Mouse (Mus musculus) embryonic facial prominence, embryonic 10.5 days (tissue): ENCODE data around the gene Gngt2. TPM values are rescaled to one million over a fixed set of nuclear protein-coding genes. Genes with fewer than 3 reads are reported as not detected.

Experiments used
- DNase-seq: peaks from one replicate; pipeline ENCODE4 v3.0.0-alpha.2; 2017; ENCODE audit warnings: low spot score
- H3K27ac ChIP-seq: fragments of 300-500 bp; sonication (generic); replicated peaks from 2 replicates; pipeline ENCODE4 v1.5.1; 2016; ENCODE audit warnings: mild to moderate bottlenecking
- H3K27me3 ChIP-seq: fragments of 300-500 bp; sonication (generic); replicated peaks from 2 replicates; pipeline ENCODE4 v1.6.1; 2016; ENCODE audit warnings: low read depth, mild to moderate bottlenecking; ENCODE audit not compliant: poor library complexity, severe bottlenecking
- H3K36me3 ChIP-seq: fragments of 300-500 bp; sonication (generic); replicated peaks from 2 replicates; pipeline ENCODE4 v1.6.1; 2016; ENCODE audit warnings: mild to moderate bottlenecking, moderate library complexity
- H3K4me1 ChIP-seq: fragments of 300-500 bp; sonication (generic); 2 replicates; pipeline ENCODE4 v1.6.1; 2016
- H3K4me3 ChIP-seq: fragments of 300-500 bp; sonication (generic); 2 replicates; pipeline ENCODE4 v1.5.1; 2016; ENCODE audit warnings: mild to moderate bottlenecking, moderate library complexity
- H3K9me3 ChIP-seq: fragments of 300-500 bp; sonication (generic); 2 replicates; pipeline ENCODE4 v1.6.1; 2016; ENCODE audit warnings: mild to moderate bottlenecking
- WGBS: fragments of 180-500 bp; shearing (Covaris S2); methylation state at CpG from one replicate; pipeline ENCODE4 v1.1.7; 2016; 5-methylcytosine and 5-hydroxymethylcytosine counted together
- polyA plus RNA-seq: library from polyadenylated mRNA; unstranded; fragments of >200 nt; fragmentation: Nextera tagmentation; extraction: Ambion mirVana; gene quantifications from 2 replicates; pipeline ENCODE4 v1.2.1, GENCODE M21; 2016

Gngt2 gene
- polyA plus RNA-seq, 1 experiment from 2014 or later: 10.0 TPM

GRCm38 (mm10) chr11:95812224-95812623 lies 24.8 kb upstream of the Gngt2 start:
- H3K27me3 ChIP-seq: peaks cover 3% of the 10 kb centered on the region; the same call in 1 of the 2 replicates
- no peak overlapping the region for H3K4me3 ChIP-seq
- H3K4me1 ChIP-seq: peaks cover 11% of the 10 kb centered on the region
- no peaks in the 10 kb centered on the region for H3K36me3 ChIP-seq
- 73% methylated on average over 4 of the region's 4 CpGs for WGBS
- no peak overlapping the region for H3K27ac ChIP-seq
- H3K9me3 ChIP-seq: peaks cover 6% of the 10 kb centered on the region
- no peak for DNase-seq

GRCm38 (mm10) chr11:95814101-95814500 lies 22.9 kb upstream of the Gngt2 start:
- Histone ChIP-seq H3K27me3 (0 out of 2 replicates have a peak, but pooled peaks cover 3% of the 10 kb centered on the region), H3K4me1 (peaks cover 11% of the 10 kb centered on the region), H3K36me3 (no peaks in the 10 kb centered on the region), H3K27ac (no peak overlapping the region), H3K4me3 (no peak overlapping the region), H3K9me3 (no peaks in the 10 kb centered on the region)
- WGBS: 89% methylated on average over 2 of the region's 2 CpGs
- no peak for DNase-seq

- Histone ChIP-seq H3K27ac (no peak overlapping the region), H3K4me1 (peaks cover 7% of the 10 kb centered on the region), H3K4me3 (no peak overlapping the region), H3K9me3 (no peaks in the 10 kb centered on the region), H3K36me3 (no peaks in the 10 kb centered on the region), H3K27me3 (no peaks in the 10 kb centered on the region)
- DNase-seq: no peak
- WGBS: 69% methylated on average over 5 of the region's 5 CpGs
Measured at GRCm38 (mm10) chr11:95814857-95815256, 22.2 kb upstream of the Gngt2 start.

- no peak for DNase-seq
- no peaks in the 10 kb centered on the region for H3K36me3 ChIP-seq
- H3K9me3 ChIP-seq: no peaks in the 10 kb centered on the region
- H3K27ac ChIP-seq: no peak overlapping the region
- WGBS: 79% methylated on average over 9 of the region's 9 CpGs
- no peak overlapping the region for H3K4me3 ChIP-seq
- H3K4me1 ChIP-seq: peaks cover 3% of the 10 kb centered on the region; the same call in 1 of the 2 replicates
- no peaks in the 10 kb centered on the region for H3K27me3 ChIP-seq
Measured at GRCm38 (mm10) chr11:95815412-95815811, 21.6 kb upstream of the Gngt2 start.

DNA sequence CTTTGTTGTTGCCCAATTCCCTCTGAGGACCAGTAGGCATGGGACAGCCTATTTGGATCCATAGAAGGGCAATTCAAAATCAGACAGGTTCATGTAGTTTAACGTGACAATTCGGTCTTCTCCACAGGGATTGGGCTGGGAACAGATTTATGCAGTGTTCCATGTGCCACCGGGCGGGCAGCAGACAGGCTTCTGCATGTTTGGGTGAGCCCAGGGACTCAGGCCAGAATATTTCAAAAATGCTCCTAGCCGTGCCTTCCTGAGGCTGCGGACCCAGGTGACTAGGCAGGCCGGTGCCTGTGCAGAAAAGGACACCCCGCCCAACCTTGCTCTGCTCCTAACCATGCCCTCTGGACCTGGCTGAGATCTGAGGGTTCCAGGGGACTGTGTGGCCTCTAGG lies 17.9 kb upstream of the Gngt2 start:
- H3K27me3 ChIP-seq: peaks cover 28% of the 10 kb centered on the region
- no peaks in the 10 kb centered on the region for H3K36me3 ChIP-seq
- DNase-seq: no peak
- H3K27ac ChIP-seq: no peak overlapping the region
- peaks cover 8% of the 10 kb centered on the region for H3K4me1 ChIP-seq
- WGBS: 82% methylated on average over 8 of the region's 8 CpGs
- no peak overlapping the region for H3K4me3 ChIP-seq
- H3K9me3 ChIP-seq: no peaks in the 10 kb centered on the region

DNA sequence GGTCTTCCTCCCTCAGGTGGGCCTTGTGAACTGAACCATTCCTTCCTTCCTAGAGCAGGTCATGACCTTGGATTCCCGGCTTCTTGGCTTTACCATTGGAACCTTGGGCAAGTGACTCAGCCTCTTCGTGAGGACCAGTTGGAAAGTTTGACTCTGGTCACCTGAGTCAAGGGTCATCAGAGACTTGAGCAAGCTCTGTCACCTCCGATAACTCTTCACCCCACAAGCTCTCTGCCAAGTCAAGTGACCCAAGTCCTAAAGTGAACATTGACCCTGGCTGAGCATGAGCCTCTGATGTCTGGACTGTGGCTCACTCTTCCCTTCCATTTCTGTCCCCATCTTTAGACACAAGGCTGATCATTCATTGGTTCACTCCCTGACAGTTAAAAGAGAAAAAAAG lies 15.5 kb upstream of the Gngt2 start:
- Histone ChIP-seq H3K27ac (no peak overlapping the region), H3K36me3 (no peaks in the 10 kb centered on the region), H3K9me3 (no peaks in the 10 kb centered on the region), H3K4me1 (peaks cover 18% of the 10 kb centered on the region), H3K4me3 (no peak overlapping the region), H3K27me3 (peaks cover 48% of the 10 kb centered on the region)
- DNase-seq: no peak
- WGBS: 86% methylated on average over 3 of the region's 3 CpGs

- peaks cover 58% of the 10 kb centered on the region for H3K27me3 ChIP-seq
- no peak overlapping the region for H3K4me3 ChIP-seq
- WGBS: 92% methylated on average over 4 of the region's 4 CpGs
- no peaks in the 10 kb centered on the region for H3K36me3 ChIP-seq
- no peaks in the 10 kb centered on the region for H3K9me3 ChIP-seq
- no peak overlapping the region for H3K27ac ChIP-seq
- H3K4me1 ChIP-seq: peaks cover 18% of the 10 kb centered on the region
- DNase-seq: no peak
Measured at GRCm38 (mm10) chr11:95822437-95822836, 14.6 kb upstream of the Gngt2 start.

DNA sequence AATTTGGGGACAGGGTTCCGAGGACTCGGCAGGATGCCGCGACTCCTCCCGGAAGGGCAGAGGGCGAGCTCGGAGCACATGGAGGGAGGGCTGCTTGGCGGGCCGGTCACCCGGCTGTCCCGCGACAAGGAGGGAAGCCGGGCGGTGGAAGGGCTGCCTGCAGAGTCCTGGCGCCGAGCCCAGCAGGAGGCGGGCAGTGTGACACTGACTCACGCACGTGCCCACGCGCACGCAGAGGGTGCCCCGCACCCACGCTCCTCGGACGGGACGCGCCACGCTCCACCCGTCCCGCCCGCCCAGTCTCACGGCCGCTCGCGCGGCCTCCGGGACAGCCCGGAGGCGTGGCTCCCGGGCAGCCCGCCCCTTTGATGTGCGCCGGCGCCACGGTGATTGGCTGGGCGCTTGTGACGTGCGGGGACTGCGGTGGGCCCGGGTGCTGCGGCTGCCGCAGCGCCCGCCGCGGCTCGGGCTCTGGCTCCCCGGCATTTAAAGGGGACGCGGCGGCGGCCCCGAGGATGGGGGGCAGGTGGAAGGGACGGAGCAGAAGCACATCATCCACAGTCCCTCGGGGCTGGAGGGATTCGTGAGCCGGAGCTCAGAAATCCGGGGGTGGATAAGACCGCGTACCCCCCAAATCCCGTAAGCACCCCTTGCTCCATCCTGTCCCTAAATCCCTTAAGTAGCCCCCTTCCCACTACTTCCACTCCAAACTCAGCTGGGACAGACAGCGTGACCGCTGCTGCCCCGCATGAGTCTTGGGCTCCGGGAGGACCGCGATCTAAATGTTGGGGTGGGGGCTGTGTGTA lies 12.7 kb upstream of the Gngt2 start, which contains the start of gene Phospho1:
Phospho1 (plus strand) TSS at position 429 of the 806 bp plus-strand sequence.
- H3K27me3 ChIP-seq: peaks cover 76% of the 10 kb centered on the region
- WGBS: under 1% methylated on average over 78 of the region's 78 CpGs
- H3K36me3 ChIP-seq: no peaks in the 10 kb centered on the region
- H3K27ac ChIP-seq: peak within 1 kb of the TSS; percentile 82
- H3K4me1 ChIP-seq: peaks cover 18% of the 10 kb centered on the region
- H3K9me3 ChIP-seq: no peaks in the 10 kb centered on the region
- H3K4me3 ChIP-seq: peak within 1 kb of the TSS; percentile 72
- DNase-seq: peak; percentile 95

DNA sequence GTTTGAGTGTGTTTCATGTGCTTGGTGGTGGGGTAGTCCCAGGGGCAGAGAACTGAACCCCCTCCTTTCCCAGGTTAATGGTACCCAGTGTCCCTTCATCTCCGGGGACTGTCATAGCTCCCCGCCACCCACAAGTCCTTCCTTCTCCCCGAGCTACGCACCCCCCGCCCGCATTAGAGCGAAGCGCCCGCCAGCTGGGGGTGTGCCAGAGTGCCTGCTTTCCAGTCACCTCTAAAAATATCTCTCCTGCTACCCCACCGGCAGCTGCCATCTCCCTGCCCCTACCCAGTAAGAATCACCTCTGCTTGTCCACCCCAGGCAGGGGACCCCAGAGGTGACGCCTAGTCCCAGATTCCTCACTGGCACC lies 12.2 kb upstream of the Gngt2 start:
- Histone ChIP-seq H3K4me1 (peaks cover 18% of the 10 kb centered on the region), H3K4me3 (peak overlapping the region; percentile 72), H3K27ac (peak overlapping the region; percentile 82; the same call in 1 of the 2 replicates), H3K27me3 (peaks cover 82% of the 10 kb centered on the region), H3K9me3 (no peaks in the 10 kb centered on the region), H3K36me3 (no peaks in the 10 kb centered on the region)
- WGBS: 2% methylated on average over 11 of the region's 11 CpGs
- no peak for DNase-seq

DNA sequence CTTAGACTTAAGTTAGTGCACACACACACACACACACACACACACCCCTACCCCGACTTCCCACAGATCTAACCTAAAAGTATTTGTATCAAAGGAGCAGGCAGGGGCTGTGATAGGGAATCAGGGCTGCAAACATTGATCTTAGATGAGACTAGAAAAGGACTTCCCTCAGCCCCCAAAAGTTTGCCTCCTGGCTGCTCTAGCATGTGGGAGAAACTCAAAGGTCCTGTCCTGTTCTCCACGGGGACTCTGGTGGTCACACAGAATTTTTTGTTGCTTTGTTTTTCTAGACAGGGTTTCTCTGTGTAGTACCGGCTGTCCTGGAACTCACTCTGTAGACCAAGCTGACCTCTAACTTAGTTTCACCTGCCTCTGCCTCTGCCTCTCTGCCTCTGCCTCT lies 11.4 kb upstream of the Gngt2 start:
- no peak for DNase-seq
- Histone ChIP-seq H3K27ac (no peak overlapping the region), H3K4me3 (peak overlapping the region; percentile 72; the same call in 1 of the 2 replicates), H3K36me3 (no peaks in the 10 kb centered on the region), H3K9me3 (no peaks in the 10 kb centered on the region), H3K4me1 (peaks cover 24% of the 10 kb centered on the region), H3K27me3 (peaks cover 90% of the 10 kb centered on the region)
- 50% methylated on average over 3 of the region's 3 CpGs for WGBS

DNA sequence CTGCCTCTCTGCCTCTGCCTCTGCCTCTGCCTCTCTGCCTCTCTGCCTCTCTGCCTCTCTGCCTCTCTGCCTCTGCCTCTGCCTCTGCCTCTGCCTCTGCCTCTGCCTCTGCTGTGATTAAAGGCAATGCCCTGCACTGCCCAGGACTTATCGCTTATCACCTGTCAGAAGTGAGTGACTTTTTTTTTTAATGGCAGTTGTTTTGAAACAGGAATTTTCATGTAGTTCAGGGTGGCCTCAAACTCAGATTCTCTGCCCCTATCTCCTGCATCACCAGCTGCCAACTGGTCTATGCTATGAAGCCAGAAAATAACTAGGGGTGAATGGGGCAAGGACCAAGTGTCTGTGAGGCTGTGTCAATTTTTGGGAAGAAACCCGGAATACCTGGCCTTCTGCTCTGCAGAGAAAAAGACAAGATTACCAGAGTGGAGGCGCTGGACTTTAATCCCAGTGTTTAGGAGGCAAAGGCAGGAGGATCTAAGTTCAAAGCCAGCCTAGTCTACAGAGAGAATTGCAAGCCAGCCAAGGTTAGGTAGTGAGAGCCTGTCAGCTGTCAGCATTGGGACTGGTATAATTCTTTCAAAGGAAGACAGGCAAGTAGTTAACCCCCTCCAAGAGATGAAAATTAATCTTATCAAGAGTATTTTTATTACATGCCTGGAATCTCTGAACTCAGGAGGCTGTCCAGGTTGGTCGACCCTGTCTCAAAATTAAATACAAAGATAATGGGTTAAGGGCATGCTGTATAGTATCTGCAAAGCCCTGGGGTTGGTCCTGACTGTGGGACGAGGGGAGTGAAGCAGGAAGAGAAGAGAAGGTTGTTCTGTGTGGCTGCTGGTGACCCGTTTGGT lies 10.5 kb upstream of the Gngt2 start:
- no peak for DNase-seq
- Histone ChIP-seq H3K27ac (no peak overlapping the region), H3K4me3 (no peak overlapping the region), H3K4me1 (peaks cover 34% of the 10 kb centered on the region), H3K9me3 (no peaks in the 10 kb centered on the region), H3K27me3 (peaks cover 94% of the 10 kb centered on the region), H3K36me3 (no peaks in the 10 kb centered on the region)
- 62% methylated on average over 6 of the region's 6 CpGs for WGBS

DNA sequence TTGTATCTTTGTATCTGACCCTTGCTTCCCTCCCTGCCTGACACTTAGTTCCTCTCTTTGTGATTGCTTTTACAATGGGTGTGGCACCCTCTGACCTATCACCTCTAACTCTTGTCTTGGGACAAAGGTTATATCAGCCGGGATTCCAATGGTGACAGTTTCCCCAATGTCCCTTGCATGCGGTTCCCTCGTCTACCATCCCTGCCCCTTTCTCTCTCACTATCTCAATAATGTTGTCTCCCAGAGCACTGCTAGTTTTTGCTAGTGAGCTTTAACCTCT lies 9.9 kb upstream of the Gngt2 start:
- H3K27me3 ChIP-seq: peaks cover 94% of the 10 kb centered on the region
- DNase-seq: no peak
- peaks cover 39% of the 10 kb centered on the region for H3K4me1 ChIP-seq
- no peak overlapping the region for H3K27ac ChIP-seq
- H3K36me3 ChIP-seq: no peaks in the 10 kb centered on the region
- WGBS: 30% methylated on average over 3 of the region's 3 CpGs
- H3K4me3 ChIP-seq: no peak overlapping the region
- no peaks in the 10 kb centered on the region for H3K9me3 ChIP-seq
